Mouse (Mus musculus): ENCODE results near the gene Casc4.
"Not testable (repeated sequence)": the region's sequence is repeated elsewhere in the genome, so short reads cannot be mapped to it uniquely, and the experiment has no call there.

Casc4 gene

DNA sequence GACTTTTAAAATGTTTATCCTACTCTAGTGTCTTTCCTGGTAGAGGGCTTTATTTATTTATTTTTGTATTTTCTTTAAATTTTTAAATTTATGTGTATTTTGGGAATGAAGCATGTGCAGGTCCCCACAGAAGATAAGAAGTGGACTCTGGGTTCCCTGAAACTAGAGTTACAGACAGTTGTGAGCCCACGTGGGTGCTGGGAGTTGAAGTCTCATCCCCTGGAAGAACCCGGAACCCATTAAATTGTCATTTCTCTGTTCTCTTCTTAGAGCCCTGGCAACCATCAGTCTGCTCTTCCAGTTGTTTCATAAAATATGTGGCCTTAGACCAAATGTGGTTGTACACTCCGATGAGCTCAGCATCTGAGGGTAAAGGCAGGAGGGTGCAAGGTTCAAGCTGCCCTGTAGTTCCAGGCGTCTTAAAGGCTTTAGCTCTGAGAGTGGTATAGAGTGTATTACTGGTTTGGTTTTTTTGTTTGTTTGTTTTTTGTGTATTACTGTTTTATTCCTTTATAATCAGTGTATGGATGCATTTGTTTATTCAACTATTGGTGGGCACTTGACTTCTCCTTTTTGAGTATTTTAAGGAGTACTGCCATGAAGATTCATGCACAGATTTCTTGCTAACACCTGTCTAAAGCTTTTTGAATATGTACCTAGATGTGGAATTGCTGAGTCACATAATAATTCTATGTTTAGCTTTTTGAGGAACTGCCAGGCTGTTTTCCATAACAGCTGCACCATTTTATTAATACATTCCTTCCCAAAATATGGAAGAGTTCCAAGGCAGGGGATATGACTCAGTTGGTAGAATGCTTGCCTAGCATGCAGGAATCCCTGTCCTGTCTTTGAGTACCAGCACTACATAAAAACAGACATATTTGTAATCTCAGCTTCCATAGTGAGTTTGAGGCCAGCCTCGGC lies 49.5 kb downstream of the Casc4 start:
- peak; percentile 89 for DNase-seq (ENCODE audit: low read depth, low spot score)

DNA sequence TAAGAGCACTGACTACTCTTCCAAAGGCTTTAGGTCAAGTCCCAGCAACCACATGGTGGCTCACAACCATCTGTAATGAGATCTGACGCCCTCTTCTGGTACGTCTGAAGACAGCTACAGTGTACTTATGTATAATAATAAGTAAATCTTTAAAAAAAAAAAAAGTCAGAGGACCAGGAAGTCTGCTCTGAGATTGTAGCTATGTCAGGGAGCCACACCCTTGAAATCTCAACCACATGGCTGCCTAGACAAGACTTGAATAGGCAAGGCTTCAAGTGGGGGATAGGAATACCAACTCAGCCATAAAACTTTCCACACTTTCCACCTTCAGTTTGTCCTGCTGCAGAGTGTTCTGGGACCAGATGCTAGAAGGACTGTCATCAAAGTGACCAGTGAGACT lies 70.9 kb downstream of the Casc4 start:
- DNase-seq (ENCODE audit: low read depth, low spot score), result not testable (repeated sequence)

DNA sequence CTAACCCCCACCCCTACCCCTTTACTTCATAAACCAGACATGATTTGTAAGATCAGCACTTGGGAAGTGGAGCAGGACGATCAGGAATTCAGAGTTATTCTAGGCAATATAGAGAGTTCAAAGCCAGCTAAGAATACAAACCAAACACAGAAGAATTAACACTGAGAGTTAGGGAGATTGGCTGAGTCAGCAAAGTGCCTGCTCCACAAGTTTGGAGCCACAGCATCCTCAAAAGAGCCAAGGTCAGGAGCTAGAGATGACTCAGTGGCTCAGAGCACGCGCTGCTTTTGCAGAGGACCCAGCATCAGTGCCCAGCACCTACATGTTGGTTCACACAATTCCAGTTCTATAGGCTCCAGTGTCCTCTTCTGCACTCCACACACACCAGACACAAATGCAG lies 76.6 kb downstream of the Casc4 start:
- no peak for DNase-seq (ENCODE audit: low read depth, low spot score)

DNA sequence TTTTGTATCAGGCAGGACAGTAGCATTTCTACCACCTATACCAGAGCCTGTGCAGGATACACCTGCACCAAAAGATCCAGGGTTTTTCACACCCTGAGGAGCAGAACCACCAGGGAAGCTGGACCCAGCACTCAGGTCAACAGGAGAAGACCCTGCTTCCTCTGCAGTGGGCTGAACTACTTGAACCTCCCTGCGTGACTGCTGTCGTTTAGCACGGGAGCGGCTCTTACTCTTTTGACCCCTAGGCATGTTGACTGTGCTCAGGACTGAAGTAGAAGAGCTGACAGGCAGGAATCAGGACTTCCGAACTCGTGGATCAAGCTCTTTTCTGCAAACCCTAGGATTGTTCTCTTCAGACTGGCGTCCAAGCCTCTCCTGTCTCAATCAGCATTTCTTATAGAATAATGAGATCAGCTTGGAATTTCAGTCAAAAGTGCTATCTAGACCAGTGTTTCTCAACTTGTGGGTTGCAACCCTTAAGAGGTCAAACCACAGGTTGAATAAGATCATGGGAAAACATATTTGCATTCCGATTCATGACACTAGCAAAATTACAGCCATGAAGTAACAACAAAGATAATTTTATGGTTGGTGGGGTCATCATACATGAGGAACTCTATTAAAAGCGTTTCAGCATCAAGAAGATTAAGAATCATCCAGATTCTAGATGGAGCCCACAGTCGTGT lies 88.3 kb downstream of the Casc4 start:
- DNase-seq (ENCODE audit: low read depth, low spot score), result peak; percentile 70

DNA sequence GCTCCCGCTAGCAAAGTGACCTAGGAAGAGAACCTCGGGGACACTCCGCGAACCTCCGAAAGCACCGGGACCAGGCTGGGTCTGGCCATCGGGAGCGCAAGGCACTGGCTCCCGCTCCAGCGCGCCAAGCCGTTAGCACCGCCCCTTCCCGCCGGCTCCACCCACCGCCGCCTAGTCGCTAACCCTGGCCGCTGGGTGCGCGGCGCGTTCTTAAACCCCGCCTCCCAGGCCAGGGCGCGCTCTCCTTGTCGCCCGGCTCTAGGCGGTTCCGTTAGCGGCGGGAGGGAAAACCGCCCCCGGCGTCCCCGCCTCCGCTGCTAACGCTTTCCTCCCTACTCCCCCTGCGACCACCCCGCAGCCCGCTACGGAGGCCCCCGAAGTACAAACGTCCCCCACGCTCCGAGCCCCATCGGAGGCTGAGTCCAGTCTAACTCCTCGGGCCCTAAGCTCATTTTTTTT lies 89.0 kb downstream of the Casc4 start, which contains the start of the genes Ctdspl2 and Mageb3:
TSS of gene Ctdspl2 (plus strand) at position 237 of the 459 bp plus-strand sequence.
TSS of gene Mageb3 (minus strand) at position 328 of the 459 bp plus-strand sequence.
- peak; percentile 94 for DNase-seq (ENCODE audit: low read depth, low spot score)

DNA sequence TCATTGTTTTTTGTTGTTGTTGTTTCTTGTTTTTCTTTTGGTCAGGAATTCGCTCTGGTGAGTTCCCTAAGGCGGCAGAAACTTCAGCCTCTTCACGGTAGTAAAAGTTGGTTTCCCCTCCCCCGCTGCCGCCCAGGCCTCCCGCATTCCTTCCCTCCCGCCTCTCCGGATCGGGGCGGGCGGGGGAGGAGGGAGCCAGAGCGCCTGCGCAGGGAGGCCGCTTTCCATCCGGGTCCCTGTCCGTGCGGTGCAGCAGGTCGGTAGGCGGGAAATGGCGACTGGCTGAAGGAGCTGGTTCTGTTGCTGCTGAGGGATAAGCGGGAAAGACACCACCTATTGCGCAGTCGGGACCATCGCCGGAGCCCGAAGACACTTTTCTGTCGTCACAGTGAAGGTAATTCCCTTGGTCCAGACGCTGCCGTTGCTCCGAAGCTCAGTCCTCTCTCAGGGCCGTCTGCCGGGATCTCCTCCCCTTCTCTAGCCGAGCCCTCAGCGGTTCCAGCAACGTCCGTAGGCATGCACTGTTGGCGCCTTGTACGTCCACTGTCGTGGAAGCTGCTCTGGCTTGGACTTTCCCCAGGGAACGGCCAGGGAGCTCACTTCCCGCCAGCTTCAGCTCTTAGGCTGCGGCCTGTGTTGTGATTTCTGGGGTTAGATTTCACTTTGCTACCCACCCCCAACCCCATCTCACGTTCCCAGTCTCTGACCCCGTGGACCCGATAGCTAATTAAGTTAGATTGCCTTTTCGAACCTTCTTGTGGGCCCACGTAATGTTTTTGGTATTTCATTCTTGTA lies 89.7 kb downstream of the Casc4 start:
- peak; percentile 95 for DNase-seq (ENCODE audit: low read depth, low spot score)

DNA sequence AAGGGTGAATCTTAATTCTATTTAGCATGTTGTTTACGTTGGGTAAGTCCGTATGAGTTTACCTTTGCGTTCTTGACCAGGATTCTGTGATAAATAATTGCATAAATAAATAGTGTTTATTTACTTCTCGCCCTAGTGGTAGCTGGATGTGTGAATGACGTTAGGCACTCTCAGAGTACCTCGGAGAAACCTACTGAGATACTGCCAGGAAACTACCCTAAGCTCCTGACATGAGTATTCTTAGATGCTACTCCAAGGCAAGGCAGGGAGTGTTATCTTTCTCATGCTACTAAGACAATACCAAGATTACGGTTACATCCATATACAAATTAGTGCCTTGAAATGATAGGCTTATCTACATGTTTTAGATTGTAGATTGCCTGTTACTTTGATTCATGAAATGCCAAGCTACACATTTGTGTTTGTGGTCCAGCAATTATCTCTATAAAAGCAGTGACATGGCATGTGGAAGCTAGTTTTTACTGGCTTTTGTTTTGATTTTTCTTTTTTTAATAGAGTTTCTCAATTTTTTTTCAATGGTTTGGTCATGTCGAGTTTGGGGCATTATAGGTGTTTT lies 90.5 kb downstream of the Casc4 start:
- DNase-seq (ENCODE audit: low read depth, low spot score), result peak; percentile 57

Data from 3T3-L1 (cell line).